Mouse (Mus musculus) stomach, postnatal 0 days (tissue): ENCODE measurements around the gene Ccdc173. TPM values are rescaled to one million over a fixed set of nuclear protein-coding genes. Genes with fewer than 3 reads are reported as not detected.

ENCODE experiments used
- ATAC-seq: fragments of 200-750 bp; cut with Nextera tagmentation; 2 replicates; pipeline ENCODE4 v1.8.0; 2017; ENCODE audit not compliant: low FRiP score, low TSS enrichment
- DNase-seq: peaks from one replicate; pipeline ENCODE4 v3.0.0-alpha.2; 2016; ENCODE audit warnings: low spot score
- H3K27ac ChIP-seq: fragments of 300-500 bp; sonication (generic); replicated peaks from 2 replicates; pipeline ENCODE4 v1.5.1; 2014; ENCODE audit warnings: mild to moderate bottlenecking, control low read depth
- H3K27me3 ChIP-seq: fragments of 300-500 bp; sonication (generic); 2 replicates; pipeline ENCODE4 v1.6.1; 2014; ENCODE audit warnings: low read length; ENCODE audit not compliant: control insufficient read depth, insufficient read depth
- H3K36me3 ChIP-seq: fragments of 300-500 bp; sonication (generic); 2 replicates; pipeline ENCODE4 v1.6.1; 2014; ENCODE audit warnings: low read length, mixed read lengths; ENCODE audit not compliant: control insufficient read depth, insufficient read depth
- H3K4me1 ChIP-seq: fragments of 300-500 bp; sonication (generic); replicated peaks from 2 replicates; pipeline ENCODE4 v1.6.1; 2014; ENCODE audit warnings: antibody characterized with exemption; ENCODE audit not compliant: control insufficient read depth, insufficient read depth
- H3K4me2 ChIP-seq: fragments of 300-500 bp; sonication (generic); replicated peaks from 2 replicates; pipeline ENCODE4 v1.6.1; 2014; ENCODE audit warnings: low read depth, mild to moderate bottlenecking, control low read depth, moderate library complexity
- H3K4me3 ChIP-seq: fragments of 300-500 bp; sonication (generic); 2 replicates; pipeline ENCODE4 v1.5.1; 2014; ENCODE audit warnings: low read depth, low read length, control low read depth
- H3K9ac ChIP-seq: fragments of 300-500 bp; sonication (generic); 2 replicates; pipeline ENCODE4 v1.6.1; 2014; ENCODE audit warnings: mild to moderate bottlenecking, low read length, control low read depth, mixed read lengths
- H3K9me3 ChIP-seq: fragments of 300-500 bp; sonication (generic); 2 replicates; pipeline ENCODE4 v1.6.1; 2016; ENCODE audit warnings: low read length; ENCODE audit not compliant: control insufficient read depth
- CTCF ChIP-seq: IDR thresholded peaks from 2 replicates; pipeline ENCODE4 v1.5.1; 2016; ENCODE audit warnings: antibody characterized with exemption, low read depth, mild to moderate bottlenecking, moderate library complexity
- EP300 ChIP-seq: optimal IDR thresholded peaks from 2 replicates; pipeline ENCODE3; 2016; ENCODE audit warnings: antibody characterized with exemption
- WGBS: fragments of 180-500 bp; shearing (Covaris S2); extraction: QIAGEN DNeasy Blood & Tissue Kit; methylation state at CpG from one replicate; pipeline ENCODE4 v1.1.7; 2014; 5-methylcytosine and 5-hydroxymethylcytosine counted together
- polyA plus RNA-seq: library from polyadenylated mRNA; unstranded; fragments of >200 nt; fragmentation: Nextera tagmentation; extraction: Ambion mirVana; gene quantifications from 2 replicates; pipeline ENCODE4 v1.2.1, GENCODE M21; 2015

Gene Ccdc173
- polyA plus RNA-seq, 1 experiment from 2014 or later: 0.96 TPM

DNA sequence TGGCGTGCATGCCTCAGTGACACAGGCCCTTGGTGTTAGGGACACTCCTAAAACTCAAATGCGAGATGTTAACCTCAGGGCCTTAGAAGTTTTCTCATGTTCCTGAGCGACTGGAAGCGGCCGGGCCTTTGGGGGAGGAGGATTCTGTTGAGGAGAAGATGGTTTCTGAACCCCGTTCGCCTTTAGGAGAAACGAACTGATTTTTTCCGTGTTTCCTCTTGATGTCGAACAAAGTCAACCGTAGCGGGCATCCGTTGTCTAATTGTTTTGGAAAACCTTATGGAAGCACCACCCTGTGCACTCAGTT is 65.9 kb downstream of the Ccdc173 start:
- Histone ChIP-seq H3K9ac (peak overlapping the region; percentile 89), H3K36me3 (no peaks in the 10 kb centered on the region), H3K27ac (peak overlapping the region; percentile 92), H3K4me3 (peak overlapping the region; percentile 97), H3K9me3 (no peaks in the 10 kb centered on the region), H3K27me3 (no peaks in the 10 kb centered on the region), H3K4me2 (peak overlapping the region; percentile 67), H3K4me1 (peaks cover 3% of the 10 kb centered on the region)
- WGBS: 1% methylated on average over 13 of the region's 13 CpGs
- DNase-seq (no peak), ATAC-seq (no peak)
- TF ChIP-seq EP300 (no peak), CTCF (no peak)

GRCm38 (mm10) chr2:69722650-69723518 is 66.5 kb downstream of the Ccdc173 start:
- Histone ChIP-seq H3K4me1 (peaks cover 3% of the 10 kb centered on the region), H3K4me3 (peak overlapping the region; percentile 97), H3K36me3 (no peaks in the 10 kb centered on the region), H3K27ac (peak overlapping the region; percentile 92), H3K9ac (peak overlapping the region; percentile 89), H3K4me2 (peak overlapping the region; percentile 67), H3K9me3 (no peaks in the 10 kb centered on the region), H3K27me3 (no peaks in the 10 kb centered on the region)
- DNase-seq: peak; percentile 93
- no peak for TF ChIP-seq EP300
- TF ChIP-seq CTCF: no peak
- ATAC-seq: peak; percentile 92
- WGBS: under 1% methylated on average over 91 of the region's 91 CpGs

DNA sequence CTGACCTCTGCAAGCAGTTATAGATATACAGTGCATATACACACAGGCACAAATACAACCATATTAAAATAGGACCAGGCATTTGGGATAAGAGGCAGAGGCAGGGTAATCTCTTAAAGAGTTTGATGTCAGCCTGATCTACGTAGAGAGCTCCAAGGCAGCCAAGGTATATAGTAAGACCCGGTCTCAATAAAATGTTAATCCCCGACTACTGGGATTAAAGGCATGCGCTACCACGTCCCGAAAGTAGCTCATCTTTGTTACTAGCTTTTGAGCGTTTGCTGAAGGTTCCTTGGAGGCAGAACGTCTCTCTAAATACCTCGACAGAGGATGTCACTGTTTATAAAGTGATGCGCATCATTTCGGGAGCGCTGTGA is 67.1 kb downstream of the Ccdc173 start, which contains the start of gene Ppig:
TSS of gene Ppig (plus strand) at position 273 of the 377 bp plus-strand sequence.
- WGBS: 5% methylated on average over 12 of the region's 12 CpGs
- peak within 1 kb of the TSS; percentile 92 for H3K27ac ChIP-seq
- no peak for TF ChIP-seq EP300
- no peak for TF ChIP-seq CTCF
- peaks cover 3% of the 10 kb centered on the region for H3K4me1 ChIP-seq
- DNase-seq (no peak), ATAC-seq (peak; percentile 13; the same call in 1 of the 2 replicates)
- H3K27me3 ChIP-seq: no peaks in the 10 kb centered on the region
- peak within 1 kb of the TSS; percentile 67 for H3K4me2 ChIP-seq
- peak within 1 kb of the TSS; percentile 97 for H3K4me3 ChIP-seq
- no peaks in the 10 kb centered on the region for H3K9me3 ChIP-seq
- peak within 1 kb of the TSS; percentile 89 for H3K9ac ChIP-seq
- no peaks in the 10 kb centered on the region for H3K36me3 ChIP-seq

DNA sequence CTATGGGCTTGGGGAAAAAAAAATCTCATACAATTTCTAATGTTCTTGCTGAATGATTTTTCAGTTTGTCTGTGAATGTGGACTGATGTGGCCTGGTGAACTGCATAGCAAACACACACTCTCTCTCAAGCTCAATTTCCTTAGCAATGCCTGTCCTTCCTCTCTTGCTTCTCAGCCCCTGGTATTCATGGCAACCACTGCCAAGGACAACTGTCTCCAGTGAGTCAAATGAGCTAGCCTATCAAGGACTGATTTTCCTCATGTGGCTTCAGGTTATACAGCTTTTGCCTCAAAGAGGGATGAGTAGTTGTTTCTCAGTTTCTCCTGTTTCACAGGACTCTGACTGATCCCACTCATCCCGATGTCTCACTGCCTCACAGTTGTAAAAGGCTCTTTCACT is 70.3 kb downstream of the Ccdc173 start:
- TF ChIP-seq EP300 (no peak), CTCF (no peak)
- ATAC-seq (no peak), DNase-seq (no peak)

GRCm38 (mm10) chr2:69716483-69716882 is 72.9 kb downstream of the Ccdc173 start:
- H3K9ac ChIP-seq: no peak overlapping the region
- H3K9me3 ChIP-seq: no peaks in the 10 kb centered on the region
- H3K4me1 ChIP-seq: no peaks in the 10 kb centered on the region
- 65% methylated on average over 3 of the region's 3 CpGs for WGBS
- ATAC-seq (no peak), DNase-seq (no peak)
- H3K36me3 ChIP-seq: no peaks in the 10 kb centered on the region
- TF ChIP-seq CTCF: no peak
- TF ChIP-seq EP300: no peak
- H3K27me3 ChIP-seq: no peaks in the 10 kb centered on the region
- H3K27ac ChIP-seq: no peak overlapping the region
- no peak overlapping the region for H3K4me2 ChIP-seq
- no peak overlapping the region for H3K4me3 ChIP-seq

More for the DNA sequence above, 70.3 kb downstream of the Ccdc173 start:
- peaks cover 3% of the 10 kb centered on the region for H3K4me1 ChIP-seq
- WGBS: 86% methylated on average over 1 of the region's 1 CpGs
- H3K4me3 ChIP-seq: no peak overlapping the region
- H3K27ac ChIP-seq: no peak overlapping the region
- no peaks in the 10 kb centered on the region for H3K27me3 ChIP-seq
- no peaks in the 10 kb centered on the region for H3K36me3 ChIP-seq
- H3K9me3 ChIP-seq: no peaks in the 10 kb centered on the region
- no peak overlapping the region for H3K4me2 ChIP-seq
- H3K9ac ChIP-seq: no peak overlapping the region

DNA sequence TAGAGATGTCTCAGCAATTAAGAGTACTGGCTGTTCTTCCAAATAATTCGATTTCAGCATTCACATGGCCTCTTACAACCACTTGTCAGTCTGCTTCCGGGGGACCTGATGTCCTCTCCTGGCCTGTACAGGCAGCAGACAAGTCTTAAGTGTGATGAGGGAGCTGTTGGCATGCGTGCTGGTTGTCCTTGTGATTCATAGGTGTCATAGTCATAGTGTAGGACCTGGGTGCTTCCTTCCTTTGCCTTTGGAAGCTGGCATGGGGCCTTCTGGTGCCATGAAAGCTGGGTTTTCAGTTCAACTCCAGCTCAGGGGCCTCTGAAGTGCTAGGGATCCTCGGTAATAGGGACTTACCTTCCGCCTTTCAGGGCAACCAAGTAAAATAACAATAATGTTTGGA is 75.2 kb downstream of the Ccdc173 start:
- H3K9ac ChIP-seq: no peak overlapping the region
- no peak overlapping the region for H3K4me2 ChIP-seq
- H3K36me3 ChIP-seq: no peaks in the 10 kb centered on the region
- H3K27ac ChIP-seq: no peak overlapping the region
- TF ChIP-seq EP300: no peak
- TF ChIP-seq CTCF: no peak
- no peak overlapping the region for H3K4me3 ChIP-seq
- H3K4me1 ChIP-seq: no peaks in the 10 kb centered on the region
- DNase-seq (no peak), ATAC-seq (no peak)
- no peaks in the 10 kb centered on the region for H3K27me3 ChIP-seq
- no peaks in the 10 kb centered on the region for H3K9me3 ChIP-seq
- 71% methylated on average over 5 of the region's 5 CpGs for WGBS
